Mouse (Mus musculus) urinary bladder, postnatal 14 days (tissue): ENCODE results near the gene Cutc.

Experiments used
- DNase-seq: peaks from one replicate; pipeline ENCODE4 v3.0.0; 2021; ENCODE audit warnings: low spot score

Gene Cutc

DNA sequence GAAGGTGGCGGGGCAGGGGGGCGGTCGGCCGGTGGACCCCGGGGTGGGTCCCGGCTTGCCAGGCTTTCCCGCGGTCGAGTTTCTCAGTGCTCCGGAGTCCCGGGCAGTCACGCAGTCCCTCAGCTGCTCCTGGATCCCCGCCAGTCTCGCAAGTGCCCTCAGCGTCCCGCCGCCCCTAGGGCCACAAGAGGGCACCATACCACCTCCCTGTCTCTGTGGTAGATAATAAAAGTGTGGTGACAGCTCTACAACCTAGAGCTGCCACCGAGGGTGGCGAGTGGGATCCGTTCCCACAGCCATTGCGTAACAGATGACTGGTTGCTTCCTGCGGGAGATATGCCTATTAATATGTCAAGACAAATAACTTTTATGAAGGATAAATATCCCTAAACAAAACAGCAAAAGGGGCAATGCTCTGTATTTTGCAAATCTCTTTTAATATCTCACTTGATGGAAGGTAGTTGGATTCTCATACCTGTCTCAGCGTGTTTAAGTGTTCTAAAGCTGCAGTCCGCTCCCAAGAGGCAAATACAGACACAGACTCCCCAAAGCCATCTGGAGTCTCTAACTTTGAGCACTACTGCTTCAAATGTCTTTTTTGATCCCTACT is 535 bp downstream of the Cutc start:
- DNase-seq: peak; percentile 91

DNA sequence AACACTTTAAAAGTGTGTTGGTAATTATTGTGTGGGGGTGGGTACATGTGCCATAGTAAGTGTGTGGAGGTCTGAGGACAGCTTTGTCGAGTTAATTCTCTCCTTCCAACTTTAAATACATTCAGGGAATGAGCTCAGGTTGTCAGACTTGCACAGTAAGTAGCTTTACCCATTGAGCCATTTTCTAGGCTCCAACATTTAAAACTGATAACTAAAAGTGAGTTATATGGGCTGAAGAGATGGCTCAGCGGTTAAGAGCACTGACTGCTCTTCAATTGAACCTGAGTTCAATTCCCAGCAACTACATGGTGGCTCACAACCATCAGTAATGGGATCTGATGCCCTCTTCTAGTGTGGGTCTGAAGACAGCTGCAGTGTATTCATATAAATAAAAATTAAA is 1.4 kb downstream of the Cutc start:
- no peak for DNase-seq

GRCm38 (mm10) chr19:43754872-43755271 is 2.1 kb downstream of the Cutc start:
- DNase-seq: no peak

- DNase-seq: peak; percentile 81
Observed at GRCm38 (mm10) chr19:43760504-43760903, 7.7 kb downstream of the Cutc start.

DNA sequence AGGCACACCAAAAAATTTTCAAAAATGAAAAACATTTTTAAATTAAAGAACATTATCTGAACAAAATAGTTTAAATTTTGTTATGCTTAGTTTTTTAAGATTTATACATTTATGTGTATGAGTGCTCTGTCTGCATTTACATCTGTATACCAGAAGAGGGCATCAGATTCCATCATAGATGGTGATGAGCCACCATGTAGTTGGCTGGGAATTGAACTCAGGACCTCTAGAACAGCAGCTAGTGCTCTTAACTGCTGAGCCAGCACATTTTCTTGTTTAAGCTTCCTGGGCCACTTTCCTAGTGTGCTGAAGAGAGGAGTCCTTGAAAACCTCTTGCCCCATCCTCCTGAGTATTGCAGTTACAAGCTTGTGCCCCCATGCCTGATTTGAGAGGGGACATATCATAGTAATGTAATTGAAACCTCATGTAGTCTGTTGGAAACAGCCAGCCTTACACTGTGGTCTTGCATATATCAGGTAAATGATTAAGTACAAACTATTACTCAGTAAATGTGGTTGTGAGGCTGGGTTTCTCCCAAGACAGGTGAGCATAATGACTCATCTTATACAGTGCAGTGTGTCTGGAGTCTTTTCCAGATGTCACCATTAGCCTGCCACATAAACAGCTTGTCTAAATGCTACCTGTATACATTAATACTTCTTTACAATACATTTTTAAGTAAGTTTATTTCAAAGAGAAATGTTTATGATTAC is 8.9 kb downstream of the Cutc start:
- DNase-seq: no peak

GRCm38 (mm10) chr19:43762410-43762809 is 9.6 kb downstream of the Cutc start:
- DNase-seq: no peak

- DNase-seq: no peak
Observed at GRCm38 (mm10) chr19:43766451-43766850, 13.7 kb downstream of the Cutc start.

DNA sequence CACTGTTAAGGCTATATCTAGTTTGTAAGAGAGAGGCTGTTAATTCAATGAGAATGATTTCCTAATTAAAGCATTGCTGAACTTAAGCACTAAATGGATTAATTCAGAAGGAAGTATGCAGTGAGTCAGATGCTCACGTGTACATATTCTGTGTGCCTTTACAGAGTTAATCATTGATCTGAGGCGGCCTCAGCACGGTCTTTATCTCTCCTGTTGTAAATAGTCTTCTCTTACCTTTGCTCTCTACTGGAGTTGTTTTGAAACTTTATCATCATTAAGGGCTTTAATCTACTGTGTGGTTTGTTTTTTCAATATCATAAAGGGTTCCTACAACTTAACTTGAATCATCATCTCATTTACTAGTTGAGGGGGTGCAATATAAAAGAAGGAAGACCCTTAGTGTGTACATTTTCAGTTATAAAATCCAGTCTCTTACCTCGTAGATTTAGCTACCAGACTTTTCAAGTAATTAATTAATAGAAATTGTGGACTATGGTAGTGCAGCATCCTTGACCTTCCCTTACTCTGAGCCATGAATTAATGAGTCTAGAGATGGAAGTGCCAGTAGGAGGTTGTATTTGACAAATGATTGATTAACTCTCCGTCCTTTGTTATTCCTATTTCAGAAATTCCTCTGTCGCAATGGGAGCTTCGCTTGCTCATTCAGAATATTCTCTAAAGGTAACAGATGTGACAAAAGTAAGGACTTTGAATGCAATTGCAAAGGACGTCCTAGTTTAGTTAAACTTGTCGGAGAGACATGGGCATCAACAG is 14.9 kb downstream of the Cutc start:
- peak; percentile 24 for DNase-seq

DNA sequence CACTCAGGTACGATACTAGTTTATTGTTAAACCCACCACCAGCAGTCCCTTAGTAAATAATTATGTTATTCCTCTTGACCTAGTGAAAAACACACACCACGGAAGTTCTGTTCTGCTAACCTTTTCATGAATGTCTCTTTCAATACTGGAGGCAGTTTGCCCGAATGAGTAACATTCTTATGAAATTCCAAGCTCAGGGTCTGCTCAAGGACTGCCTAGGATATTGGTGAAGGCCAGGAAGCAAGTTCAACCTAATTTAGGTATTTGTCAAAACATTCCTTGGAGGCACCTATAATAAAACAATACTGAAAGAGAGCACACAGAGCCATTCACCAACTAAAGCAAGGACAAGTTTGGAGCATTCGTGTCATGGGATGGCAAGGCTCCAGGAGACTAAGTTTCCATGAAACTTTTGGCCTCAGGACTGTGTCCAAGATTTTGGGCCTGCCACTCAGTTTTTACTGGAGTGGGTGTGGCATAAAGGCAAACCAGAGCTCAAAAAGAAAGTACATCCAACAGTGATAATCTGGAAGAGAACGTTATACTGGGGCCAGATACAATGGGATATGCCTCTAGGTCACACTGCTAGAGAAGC is 16.7 kb downstream of the Cutc start:
- no peak for DNase-seq

DNA sequence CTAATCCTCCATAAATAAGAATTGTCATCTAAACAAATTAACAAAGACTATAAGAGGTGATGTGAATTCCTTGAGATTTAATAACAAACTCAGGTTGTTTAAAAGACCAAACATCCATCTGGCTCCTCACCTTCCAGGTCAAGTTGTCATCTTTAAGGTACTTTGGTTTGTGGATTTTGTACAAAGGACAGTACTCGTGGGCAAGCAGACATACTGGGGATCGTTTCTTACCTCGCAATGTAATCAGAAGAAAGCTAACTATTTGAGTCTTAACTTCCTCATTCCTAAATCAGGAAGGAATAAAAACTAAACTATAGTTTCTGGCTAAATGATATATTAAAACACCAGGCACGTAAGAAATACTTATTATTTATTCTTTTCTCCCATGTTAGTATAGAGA is 17.8 kb downstream of the Cutc start:
- DNase-seq: no peak

- DNase-seq: no peak
Observed at GRCm38 (mm10) chr19:43771499-43771969, 18.7 kb downstream of the Cutc start.

DNA sequence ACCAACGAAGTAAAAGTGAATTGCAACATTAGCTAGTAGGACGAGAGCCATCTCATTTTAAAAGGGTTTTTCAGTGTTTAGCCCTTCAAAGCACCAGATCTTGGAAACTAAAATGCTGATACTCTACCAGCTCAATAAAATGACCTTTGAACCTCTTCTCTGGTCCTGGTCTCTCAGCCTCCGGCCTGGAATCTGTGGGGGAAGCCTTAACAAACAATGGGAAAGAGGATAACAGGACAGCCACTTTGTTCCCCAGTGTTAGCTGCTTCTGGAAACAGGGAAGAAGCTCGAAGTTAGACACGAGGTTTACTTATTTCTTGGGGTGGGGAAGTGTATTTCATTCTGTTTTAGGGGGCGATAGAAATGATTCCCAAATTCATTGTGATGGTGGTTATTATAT is 19.5 kb downstream of the Cutc start:
- no peak for DNase-seq

- no peak for DNase-seq
Observed at GRCm38 (mm10) chr19:43775433-43775832, 22.6 kb downstream of the Cutc start.

GRCm38 (mm10) chr19:43776561-43776960 is 23.8 kb downstream of the Cutc start:
- DNase-seq: no peak

GRCm38 (mm10) chr19:43777308-43777707 is 24.5 kb downstream of the Cutc start:
- no peak for DNase-seq

DNA sequence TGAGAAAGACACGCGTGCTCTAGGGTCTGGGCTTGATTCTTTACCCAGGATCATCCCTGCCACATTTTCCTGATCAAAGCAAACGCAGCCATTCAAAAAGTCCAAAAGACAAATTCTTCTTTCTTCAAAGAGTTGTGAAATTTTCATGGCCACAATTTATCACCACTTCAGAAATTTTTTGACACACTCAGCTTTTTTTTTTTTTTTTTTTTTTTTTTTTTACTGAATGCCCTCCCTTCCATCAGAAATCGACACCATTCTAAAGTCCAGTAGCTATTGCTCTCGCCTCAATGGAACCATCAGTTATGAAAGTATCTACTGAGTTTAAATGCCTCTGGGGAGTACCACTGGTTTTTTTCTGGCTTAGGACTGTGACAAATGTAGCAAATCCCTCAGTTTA is 27.6 kb downstream of the Cutc start:
- DNase-seq: no peak

- no peak for DNase-seq
Observed at GRCm38 (mm10) chr19:43781980-43782379, 29.2 kb downstream of the Cutc start, which contains the start of gene Abcc2. TSS of gene Abcc2 (plus strand) at chr19:43782192.

DNA sequence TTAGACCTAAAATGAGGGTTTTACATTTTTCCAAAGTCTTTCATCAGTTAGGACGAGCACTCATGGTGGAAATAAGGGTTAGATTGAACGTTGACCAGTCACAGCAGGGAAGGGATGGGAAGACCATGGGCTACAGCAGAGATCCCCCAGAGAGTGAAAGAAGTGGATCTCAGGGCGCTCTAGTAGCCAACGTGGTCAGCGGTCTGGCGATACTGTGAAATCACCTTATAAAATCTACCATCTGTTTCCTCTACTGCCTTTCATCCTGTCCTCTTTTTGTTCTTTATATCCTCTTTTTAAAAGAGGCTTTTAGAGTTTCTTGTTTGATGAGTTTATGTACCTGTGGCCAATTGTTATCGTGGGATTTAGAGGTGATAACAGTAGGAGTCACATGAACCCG is 32.0 kb downstream of the Cutc start:
- no peak for DNase-seq

DNA sequence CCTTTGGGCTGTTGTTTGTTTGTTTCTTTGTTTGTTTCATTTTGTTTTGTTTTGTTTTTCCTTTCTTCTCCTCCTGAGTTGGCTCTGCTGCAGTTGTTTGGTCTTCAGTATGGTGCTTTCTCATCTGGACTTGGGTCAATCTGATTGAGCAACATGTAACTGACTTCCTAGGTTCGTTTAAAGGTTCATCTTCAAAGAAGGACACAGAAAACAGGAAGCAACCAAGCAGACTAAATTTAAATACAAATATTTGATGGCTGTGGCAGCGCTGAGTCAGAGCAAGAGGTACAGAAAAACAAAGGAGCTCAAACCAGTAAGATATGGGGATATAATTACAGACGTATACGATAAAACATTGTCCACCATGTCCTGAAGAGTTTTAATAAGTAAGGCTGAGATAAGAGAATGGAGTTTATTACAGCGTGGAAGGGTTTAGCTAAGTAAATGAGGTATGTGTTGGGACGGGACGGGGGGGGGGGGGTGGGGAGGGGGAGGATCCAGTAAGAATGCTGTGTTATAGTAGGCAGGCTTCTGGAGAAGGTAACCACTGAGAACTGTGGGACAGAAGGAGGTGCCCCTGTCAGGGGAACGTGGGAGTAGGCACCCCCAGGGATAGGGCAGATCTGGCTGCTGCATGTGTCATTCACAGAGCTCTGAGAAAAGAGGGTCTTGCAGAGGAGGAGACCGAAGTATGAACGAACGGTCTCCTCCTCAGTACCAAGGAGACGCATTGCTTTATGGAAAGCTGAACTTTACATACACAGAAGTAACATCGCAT is 33.6 kb downstream of the Cutc start:
- DNase-seq: no peak

DNA sequence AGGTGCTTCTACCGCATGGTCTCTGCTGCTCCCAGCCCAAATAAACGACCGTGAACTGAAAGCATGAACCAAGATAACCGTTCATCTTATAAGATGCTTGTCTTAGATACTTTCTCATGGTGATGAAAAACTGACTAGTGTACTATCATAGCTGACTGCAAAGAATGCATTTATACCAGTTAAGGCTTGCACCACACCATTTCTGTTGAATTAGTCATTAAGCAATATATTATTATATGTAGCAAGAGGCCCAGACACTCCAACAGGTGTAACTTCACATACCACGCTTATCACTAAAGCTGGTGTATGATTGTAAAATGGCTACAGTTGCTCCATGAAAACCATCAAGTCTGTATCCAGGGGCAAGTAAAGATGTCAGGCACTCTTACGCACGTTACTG is 37.0 kb downstream of the Cutc start:
- no peak for DNase-seq

GRCm38 (mm10) chr19:43792537-43792936 is 39.7 kb downstream of the Cutc start:
- no peak for DNase-seq

GRCm38 (mm10) chr19:43793951-43794350 is 41.2 kb downstream of the Cutc start:
- DNase-seq: no peak
